Mouse (Mus musculus): ENCODE measurements around the gene Gm3259.
"Not testable (repeated sequence)": the region's sequence is repeated elsewhere in the genome, so short reads cannot be mapped to it uniquely, and the experiment has no call there.

The Gm3259 gene

DNA sequence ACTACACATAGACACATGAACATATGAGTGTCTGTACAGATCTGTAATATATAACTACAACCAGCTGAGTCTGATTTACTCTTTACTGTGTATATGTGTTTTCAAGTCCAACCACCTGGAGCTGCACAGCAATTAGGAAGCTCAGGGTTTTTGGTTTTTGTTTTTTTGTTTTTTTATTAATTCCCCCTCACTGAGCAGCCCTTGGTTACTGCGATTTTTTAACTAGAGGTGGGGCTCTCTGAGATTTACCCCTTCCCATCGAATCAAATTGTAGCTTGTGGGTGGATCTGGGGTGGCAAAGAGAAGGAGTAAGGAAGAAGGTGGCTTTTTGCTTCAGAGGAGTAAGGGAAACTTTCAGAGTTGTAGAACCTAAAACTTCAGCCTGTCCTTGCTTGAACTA is at the start of gene Gm3259:
Gm3259 (plus strand) TSS at position 301 of the 400 bp plus-strand sequence.
- DNase-seq: not testable (repeated sequence)

DNA sequence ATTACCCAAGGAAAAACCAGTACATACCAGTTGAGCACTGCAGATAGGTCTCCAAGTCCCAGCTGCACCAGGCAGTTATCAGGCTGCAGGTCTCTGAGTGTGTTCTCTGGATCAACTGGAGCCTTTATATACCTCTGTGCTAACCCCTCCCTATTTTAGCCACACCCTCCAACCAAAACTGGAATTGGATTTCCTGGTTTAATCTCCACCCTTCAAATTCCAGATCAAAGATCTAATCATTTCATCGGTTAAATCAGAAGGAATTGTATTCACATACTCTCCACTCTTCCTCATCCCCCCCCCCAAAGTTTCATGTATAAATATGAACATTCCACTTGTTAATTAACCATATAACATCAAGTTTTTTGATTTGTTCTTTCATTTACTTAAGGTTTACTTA is 33.0 kb upstream of the Gm3259 start, which contains the start of gene Gm10424:
Gm10424 (minus strand) TSS at position 101 of the 400 bp plus-strand sequence.
- not testable (repeated sequence) for DNase-seq

Measured in embryo, embryonic 11 days (tissue).